Mouse (Mus musculus) right cerebral cortex, postnatal 36 days (tissue): ENCODE measurements around the gene Masp1.

Experiments used
- DNase-seq, 2 experiments: peaks; one replicate each; pipeline ENCODE4 v3.0.0; 2022; ENCODE audit warnings: low spot score in 2 of 2, mixed read lengths in 1 of 2

Masp1 gene

DNA sequence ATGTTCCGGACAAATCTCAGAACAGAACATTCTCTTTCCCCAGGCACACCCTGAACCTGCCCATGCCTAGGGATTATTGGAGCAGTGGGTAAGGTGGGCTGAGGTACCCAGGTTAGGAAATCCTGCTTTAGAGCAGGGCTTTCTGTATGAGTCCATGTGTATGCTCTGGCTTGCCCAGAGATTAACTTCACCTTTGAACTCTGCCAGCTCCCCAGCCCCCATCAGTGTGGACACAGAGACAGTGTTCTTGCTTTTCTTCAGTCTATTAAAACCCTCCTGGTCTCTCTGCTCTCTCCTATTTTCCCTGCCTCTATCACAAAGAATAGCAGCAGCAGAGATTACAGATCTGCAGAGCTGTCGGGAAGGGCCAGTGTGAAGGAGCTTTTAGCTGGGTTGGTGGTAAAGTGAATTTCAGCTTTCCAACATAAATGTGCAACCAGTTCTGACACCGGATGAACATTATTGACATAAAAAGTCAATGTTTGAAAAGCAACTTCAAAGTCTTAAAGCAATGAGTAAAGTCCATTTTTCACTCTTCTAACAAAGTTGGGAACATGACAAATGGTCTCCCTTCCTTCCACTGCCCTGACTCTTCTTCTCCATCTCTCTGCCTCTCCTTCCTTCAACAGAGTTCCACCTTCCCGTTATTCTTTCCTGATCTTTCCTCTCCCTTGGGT lies 56.8 kb downstream of the Masp1 start:
- no peak for DNase-seq

DNA sequence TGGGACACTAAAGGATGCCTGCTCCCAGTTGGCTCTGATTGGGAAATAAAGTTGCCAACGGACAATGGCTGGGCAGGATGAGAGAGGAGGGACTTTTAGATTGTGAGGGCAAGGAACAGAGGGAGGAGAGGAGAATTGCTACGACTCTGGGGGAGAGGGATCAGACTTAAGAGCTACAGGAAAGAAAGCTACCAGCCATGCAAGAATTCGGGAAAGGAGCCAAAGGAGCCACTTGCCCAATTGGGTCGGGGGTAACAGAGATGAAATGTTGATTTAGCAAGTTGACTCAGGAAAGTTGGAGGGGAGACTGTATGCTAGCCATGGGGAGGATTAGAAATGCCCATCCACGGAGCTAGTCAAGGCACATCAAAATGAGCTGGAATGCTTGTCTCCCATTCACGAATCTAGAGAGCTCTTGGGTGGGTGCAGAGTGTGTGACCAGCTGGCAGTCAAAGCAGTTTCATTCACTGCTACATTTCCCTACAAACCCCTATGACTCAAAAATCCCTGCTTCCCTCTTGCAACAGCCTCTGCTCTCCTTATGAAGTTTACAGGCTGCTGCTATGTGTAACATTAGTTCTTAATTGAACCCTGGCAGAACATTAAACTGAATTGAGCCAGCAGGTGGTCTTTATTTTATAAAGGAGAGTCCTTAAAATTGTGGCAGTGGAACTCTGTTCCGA lies 61.6 kb downstream of the Masp1 start:
- DNase-seq: no peak

DNA sequence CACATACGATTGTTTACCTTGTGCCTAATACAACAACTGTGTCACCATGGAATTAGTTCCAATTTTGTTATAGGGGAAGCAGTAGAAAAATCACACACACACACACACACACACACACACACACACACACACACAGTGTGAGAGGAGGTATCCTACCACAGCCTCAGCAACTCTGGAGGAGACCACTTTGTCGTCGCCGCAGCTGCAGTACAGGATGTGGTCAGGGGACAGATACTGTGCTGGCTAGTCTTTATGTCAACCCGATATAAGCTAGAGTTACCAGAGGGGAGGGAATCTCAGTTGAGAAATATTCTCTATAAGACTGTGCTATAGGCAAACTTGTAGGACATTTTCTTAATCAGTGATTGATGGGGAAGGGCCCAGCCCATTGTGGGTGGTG lies 63.3 kb downstream of the Masp1 start:
- no peak for DNase-seq

DNA sequence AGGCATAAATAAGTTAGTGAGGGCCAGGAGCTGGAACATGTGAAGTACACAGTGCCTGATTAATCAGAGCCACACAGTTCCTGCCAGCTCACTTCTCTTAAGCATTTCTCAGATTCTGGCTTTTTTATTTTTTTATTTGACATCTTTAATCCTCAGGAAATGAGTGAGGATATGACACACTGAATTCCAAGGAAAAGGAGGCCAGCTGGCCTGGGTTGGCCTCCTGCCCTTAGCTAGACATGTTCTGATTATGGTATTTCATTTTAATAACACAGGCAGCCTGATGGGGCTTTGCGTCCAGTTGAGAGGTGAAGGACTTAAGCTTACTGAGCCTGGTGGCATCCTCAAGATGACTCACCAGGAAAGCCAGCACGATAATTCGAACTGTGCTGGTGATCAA lies 64.1 kb downstream of the Masp1 start:
- DNase-seq: no peak

DNA sequence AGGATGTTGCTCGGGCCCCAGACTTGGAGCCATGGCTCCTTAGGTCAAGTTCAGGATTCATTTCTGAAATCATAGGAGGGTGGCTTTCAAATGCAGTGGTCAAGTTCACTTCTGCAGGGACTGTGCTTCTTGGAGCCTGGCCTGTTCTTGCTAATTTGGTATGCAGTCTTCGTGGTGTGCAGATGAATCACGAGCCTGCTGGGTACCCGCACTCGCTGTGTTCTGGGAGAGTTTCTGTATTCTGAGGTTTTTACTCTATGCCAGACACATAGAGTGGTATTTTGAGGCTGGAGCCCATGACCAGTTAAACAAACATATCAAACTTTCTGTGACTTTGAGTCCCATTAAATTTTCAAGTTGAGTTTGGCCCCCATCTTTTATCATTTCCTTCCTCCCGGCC lies 66.2 kb downstream of the Masp1 start:
- DNase-seq: no peak

DNA sequence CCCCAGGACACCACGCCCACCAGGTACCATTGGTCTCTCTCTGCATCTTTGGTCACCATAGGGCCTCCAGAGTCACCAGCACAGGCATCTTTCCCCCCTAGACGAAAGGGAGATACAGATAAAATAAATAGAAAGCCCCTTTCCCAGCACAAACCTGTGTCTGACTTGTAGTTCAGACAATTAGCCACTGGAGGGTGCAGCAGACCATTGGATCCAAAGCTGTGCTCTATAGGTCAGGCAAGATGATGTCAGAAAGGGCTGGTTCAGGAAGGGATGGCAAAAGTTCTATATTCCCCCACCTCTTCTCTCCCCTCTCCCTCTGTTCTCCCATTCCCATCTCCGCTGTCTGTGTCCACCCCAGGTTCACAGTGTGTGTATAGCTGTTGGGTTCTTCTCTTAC lies 68.1 kb downstream of the Masp1 start:
- DNase-seq: peak in 1 of 2 experiments; percentile 12

DNA sequence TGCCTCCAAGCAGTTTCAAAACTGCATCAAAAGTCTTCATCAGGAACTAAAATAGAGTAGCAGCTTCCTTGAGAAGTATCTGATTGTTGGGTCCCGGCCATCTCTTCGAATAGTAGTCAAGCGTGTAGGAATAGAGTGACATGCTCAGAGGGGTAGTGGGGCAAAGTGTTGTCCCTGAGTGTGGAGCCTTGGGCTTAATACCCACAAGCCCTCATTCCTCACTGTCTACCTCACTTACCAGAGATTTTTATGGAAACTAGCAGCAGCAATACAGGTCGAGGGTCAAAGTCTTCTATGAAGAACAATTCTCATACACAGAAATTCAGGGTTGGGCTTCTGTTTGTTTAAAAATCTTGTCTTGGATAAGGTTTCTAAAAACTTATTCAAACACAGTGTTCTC lies 69.8 kb downstream of the Masp1 start:
- DNase-seq: no peak

DNA sequence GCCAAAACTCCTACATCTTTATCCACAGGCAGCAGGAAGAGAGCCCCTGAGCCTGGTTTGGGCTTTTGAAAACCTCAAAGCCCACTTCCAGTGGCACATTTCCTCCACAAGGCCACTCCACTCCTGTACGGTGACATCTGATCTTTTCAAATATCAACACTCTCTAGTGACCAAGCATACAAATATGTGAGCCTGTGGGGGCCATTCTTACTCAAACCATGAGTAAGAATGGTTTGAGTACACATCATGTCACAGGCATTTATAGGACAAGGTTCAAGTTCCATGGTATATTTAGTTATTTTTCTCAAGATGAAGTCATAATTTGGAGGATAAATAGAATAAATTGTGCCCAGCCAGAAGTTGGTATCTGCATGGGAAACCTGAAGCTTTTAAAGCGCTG lies 70.7 kb downstream of the Masp1 start:
- no peak for DNase-seq

DNA sequence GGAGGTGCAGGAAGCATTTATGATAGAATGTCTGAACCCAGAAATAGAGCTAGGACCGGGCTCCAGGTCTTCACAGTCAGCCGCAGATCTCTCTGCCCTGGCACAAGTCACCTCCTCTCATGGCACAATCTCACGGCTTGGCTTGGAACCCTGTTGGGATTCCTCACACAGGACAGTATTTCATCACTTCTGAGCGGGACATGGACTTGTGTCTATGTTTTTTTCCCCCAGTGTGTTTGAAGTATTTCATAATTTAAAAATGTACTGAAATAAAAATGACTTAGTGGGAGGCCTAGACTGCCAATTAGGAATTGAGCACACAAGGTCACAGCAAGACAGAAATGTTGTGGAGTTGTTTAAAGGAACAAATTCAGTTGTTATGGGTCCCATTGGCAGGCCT lies 76.4 kb downstream of the Masp1 start:
- DNase-seq: no peak

DNA sequence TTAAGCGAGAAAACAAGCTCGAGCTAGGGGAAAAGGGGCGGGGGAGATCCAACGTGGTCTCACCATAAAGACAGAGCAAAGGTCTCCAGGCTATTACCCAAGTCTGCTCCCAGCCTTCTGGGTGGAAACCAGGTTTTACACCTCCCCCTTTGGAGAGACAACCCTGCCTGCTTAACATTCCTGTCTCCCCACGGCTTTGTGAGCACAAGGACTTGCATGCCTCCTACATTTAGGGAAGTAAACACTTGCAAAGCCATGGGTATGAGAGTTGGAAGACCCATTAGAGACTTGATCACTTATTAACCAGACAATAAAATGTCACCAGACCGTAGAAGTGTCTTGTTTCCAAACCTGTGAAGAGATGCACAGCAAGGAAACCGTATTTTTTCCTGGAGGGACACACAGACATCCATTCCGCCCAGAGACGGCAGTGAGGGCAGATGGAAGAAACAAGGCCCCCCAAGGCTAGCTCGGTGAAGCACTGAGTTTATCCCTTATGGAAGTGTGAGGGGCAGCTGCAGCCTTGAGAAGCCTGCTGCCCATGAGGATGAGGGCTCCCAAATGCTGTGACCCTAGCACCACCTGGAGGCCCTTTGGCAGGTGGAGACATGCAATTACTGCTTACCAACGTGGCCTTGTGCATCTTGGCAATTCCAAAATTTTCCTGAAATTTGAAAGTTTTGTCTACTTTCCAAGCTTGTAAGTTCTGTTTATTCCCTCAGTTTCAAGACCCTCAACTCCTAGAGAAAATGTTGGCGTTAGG lies 83.0 kb downstream of the Masp1 start:
- no peak for DNase-seq

DNA sequence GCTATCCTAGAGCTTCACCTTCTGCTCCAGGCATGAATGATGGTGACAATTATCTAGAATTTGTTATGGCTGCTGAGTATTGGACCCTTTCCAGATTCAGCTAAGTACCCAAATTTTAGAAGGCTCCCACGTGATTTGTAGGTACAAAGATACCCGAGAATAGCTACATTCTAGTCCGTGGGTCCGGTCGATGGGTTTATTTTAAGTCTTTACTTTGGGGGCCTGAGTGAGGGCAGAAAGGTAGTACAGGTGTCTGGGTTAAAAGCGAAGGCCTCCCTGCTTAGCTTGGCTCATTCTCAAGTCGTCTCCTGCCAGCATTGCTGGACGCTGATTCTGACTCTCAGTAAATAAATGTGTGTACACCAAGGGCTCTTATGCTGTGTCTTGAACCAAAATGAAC lies 90.6 kb downstream of the Masp1 start:
- DNase-seq: no peak

DNA sequence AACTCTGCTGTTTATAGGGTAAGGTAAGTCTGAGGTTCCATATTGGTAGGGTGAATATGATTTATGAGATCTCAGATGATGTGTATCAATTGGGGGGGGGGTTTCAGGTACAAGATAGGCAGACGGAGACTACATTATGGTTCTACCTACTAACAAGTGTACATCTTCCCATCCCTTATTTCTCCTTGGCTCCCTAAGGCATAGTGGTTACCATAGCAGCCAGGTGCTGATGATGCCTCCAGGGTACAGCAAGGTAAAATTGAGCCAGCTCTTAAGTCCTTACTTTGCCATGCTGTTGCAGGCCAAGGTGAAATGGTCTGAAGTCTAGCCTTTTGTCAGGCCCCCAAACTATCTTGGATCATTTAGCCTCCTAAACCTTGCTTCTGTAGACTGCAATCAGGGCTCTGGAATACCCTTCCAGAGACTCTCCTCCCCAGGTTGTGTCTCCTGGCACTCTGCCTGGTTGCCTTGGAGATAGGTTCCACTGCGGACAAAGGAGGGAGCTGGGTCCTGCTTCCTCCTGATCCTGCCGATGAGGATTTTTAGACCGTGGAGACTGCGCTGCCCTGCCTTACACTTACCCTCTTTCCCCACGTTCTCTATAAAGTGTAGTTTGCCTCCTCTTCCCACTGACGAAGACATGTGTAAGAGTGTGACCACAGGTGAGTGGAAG lies 91.8 kb downstream of the Masp1 start, which contains the start of gene Rtp1:
Rtp1 (plus strand) TSS at position 487 of the 673 bp plus-strand sequence.
- no peak for DNase-seq

DNA sequence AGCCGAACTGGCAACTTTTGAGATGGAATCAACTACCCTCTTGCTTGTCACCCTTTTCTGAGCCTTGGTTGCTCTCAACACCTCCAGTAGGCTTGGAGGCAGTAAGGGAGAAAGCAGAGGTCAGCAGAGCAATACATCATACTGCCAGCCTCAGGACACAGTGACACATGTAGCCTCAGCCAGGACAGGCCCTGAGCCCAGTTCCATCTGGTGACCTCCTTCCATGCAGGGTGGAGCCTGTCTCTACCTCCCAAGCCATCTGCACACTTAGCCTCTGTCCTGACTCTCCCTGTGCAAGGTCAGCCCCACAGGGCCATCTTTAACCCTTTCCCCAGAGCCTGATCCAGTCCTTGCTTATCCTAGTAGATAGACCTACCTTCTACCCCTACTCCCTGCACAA lies 92.9 kb downstream of the Masp1 start:
- no peak for DNase-seq

DNA sequence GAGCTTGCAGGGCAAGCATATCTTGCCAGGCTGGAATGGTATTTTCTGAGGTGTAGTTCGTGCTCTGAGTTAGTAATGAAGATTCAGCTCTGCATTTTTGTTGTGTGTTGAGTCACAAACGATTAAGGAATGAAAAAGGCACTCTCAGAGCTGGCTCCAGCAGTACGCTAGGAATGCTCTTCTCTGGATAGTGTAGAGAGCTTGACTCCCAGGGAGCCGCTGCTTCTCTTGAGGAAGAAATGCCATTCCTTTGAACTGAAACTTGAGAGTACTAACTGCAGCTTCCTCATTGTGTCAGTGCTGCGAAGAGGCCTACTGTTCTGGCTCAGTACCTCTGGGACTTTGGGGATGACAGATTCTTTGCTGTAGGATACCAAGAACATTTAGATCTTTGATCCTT lies 96.8 kb downstream of the Masp1 start:
- no peak for DNase-seq

DNA sequence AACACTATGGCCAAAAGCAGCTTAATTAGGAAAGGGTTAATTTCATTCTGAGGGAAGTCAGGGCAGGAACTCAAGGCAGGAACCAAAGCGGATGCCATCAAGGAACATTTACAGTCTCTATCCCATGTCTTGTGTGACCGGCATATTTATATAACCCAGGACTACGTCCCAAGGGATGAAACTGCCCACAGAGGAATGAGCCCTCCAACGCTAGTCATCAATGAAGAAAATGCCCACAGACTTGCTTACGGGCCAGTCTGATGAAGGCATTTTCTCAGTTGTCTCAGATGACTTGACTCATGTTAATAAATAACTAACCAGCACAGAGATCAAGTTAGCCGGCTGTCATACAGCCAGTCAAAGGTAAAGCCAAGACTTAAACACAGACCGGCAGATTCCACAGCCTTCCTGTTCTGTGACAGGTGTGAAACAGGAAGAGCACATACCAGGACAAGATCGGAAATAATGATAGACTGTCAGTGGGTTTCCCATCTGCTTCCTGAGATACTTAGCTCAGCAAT lies 101.0 kb downstream of the Masp1 start:
- DNase-seq: no peak

DNA sequence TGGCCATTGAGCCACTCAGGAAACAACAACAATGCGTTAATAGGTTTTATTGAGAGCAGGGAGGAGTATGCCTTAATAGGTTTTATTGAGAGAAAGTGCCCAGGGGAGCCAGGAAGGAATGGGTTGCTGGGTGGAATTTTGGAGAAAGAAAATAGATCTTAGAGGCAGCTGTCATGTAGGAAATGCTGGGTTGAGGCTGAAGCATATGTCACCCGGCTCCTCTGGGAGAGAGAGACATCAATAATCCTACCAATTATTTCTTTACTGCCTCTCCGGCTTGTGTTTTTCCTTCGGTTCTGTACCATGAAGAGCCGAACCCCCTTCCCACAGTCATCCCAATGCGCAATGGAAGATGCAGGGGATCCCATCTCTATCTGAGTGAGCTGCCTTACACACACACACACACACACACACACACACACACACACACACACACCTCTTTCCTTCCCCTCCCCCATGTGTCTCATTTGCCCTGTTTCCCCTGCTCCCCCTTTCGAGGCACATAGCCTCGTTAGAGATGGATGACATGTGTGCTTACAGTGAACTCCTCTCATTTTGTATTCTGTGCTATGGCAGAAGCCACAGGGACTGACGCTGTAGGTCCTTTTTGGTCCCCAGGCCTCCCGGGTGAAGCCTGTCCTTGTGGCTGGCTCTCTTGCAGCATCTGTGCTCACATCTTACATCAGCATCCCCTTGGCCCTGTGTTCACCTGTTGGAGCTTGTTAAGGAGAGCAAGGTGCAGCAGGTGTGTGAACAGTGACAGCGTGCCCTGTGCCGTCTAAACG lies 103.0 kb downstream of the Masp1 start:
- no peak for DNase-seq

DNA sequence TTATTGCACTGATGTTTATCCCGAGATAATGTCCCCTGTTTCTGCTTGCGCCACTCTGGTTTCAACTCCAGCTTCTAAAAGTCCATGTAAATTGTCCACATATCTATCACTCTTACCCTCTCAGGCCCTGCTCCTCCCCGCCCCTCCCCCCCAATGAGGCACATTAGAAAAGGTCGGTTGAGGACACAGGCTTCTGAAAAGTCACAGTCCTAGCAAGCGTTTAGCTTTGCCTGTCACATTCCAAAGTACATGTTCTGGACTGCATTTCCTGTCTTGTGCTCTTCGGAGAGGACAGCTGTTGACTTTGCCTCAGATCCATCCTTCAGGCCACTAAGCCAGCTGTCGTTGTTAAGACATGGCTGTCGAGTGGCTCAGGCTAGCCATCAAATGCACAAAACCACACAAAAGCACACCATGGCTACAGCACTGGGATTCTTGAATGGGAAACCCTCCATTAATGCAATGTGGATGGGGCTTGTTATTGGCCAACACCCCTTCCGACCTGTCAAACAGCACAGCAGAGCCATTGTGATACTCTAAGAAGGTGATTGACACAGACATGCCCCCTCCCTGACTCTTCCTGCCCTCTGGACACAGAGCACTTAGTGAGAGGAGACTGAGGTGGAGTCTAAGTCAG lies 103.8 kb downstream of the Masp1 start:
- no peak for DNase-seq

DNA sequence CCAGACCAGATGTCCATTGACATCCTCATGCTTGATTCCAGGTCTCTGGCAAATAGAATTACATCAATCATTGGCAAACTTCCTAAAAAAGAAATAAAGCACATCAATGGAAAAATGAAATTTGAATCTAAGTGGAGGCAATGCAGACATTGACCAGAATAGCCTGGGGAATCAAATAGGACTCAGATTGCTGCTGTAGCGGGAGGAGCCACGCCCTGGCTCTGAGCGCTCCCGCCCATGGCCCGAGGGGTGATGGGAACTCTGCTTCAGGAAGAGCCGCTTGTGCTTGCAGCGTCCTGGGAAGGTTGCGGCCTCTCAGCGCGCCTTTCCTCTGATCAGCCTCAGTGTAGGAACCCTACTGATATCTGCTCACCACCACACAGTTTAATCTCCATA lies 104.4 kb downstream of the Masp1 start:
- no peak for DNase-seq

DNA sequence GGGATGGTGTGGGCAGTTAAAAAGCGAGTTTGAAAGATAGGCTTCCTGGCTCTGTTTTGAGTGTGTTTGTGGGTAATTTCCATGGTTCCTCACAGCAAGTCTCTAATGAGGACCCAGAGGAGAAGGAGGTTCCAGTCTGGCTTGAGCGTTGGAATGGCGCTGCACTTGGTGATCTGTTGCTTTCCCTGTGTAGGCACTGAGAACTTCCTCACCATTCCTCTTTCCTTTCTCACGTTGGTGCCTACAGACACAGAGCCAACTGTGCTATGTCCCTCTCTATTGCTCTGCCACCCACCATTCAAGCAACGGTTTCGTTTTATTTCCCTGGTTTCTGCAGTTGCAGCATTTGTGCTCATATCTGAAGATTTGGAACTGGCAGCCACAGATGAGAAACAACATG lies 107.7 kb downstream of the Masp1 start:
- no peak for DNase-seq

DNA sequence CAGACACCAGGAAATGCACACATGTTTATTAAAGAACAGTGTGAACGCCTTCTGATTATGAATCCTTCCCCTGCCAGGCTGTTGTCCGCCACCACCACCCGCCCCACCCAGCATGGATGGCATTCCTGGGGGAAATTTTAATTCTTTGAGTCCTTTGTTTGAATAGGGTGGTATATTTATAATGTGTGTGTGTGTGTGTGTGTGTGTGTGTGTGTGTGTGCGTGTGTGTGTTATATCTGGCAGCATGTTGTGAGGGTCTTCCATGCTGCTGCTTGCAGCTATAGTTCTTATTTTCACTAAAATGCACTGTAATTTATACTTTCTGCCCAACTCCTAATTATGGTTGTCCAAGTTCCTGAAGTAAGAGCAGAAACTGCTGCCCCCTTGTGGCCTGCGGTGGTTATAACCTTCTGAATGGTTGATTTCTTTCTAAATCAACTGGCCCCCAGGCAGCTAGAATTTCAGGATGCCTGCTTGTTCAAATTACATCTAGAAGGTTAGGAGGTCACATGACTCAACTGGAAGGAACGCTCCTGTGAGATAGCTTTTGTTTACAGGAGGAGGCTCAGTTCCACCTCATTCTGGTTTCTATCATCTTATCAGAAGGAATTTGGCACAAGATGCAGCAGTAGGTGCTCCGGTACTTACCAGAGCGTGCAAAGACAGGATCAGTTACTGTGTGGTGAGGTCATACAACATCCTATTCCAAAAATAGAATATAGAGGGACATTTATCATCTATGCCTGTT lies 117.4 kb downstream of the Masp1 start:
- peak; percentile 57 to 58 for DNase-seq
